Mouse (Mus musculus): ENCODE measurements at regions not wholly inside any gene's neighbourhood (a gene's known extent, or its start where the extent isn't known, plus 50 kb on each side); places are given as distances from the start of the nearest gene placed in this dataset.

- in situ Hi-C loops (cut with MboI; ENCODE audit: low pct_unique_long_range_greater_than_20kb): no loop called here
- H3K27me3 ChIP-seq: no peaks in the 10 kb centered on the region
- no peak for DNase-seq (ENCODE audit: low read depth, low spot score)
- POLR2A ChIA-PET: no interaction called here
- CTCF ChIA-PET: interaction anchor here (0.7 kb wide), 1 partner anchor 35 kb away, joined by 3 read pairs; no protein-coding TSS in a partner anchor
- ATAC-seq: no peak
- TF ChIP-seq CTCF (IDR thresholded peaks at IDR 0.05): no peak
Measured at GRCm38 (mm10) chr8:34605031-34605430, 493.5 kb upstream of the Gm10131 start.

GRCm38 (mm10) chr8:34604581-34604980 lies 493.0 kb upstream of the Gm10131 start:
- ChIA-PET POLR2A (no interaction called here), CTCF (interaction anchor here (0.7 kb wide), 1 partner anchor 36 kb away, joined by 3 read pairs; no protein-coding TSS in a partner anchor)
- ATAC-seq (no peak), DNase-seq (ENCODE audit: low read depth, low spot score) (no peak)
- in situ Hi-C loops (cut with MboI; ENCODE audit: low pct_unique_long_range_greater_than_20kb): no loop called here
- no peak for TF ChIP-seq CTCF (IDR thresholded peaks at IDR 0.05)
- H3K27me3 ChIP-seq: no peaks in the 10 kb centered on the region

- ATAC-seq: no peak
- CTCF ChIA-PET: interaction anchor here (1.0 to 1.4 kb wide), 2 partner anchors 15 to 202 kb away, joined by 3 to 4 read pairs; no protein-coding TSS in a partner anchor
Measured at GRCm38 (mm10) chr8:34601426-34601953, 490.0 kb upstream of the Gm10131 start.

GRCm38 (mm10) chr8:34600880-34601279 lies 489.3 kb upstream of the Gm10131 start:
- POLR2A ChIA-PET: no interaction called here
- in situ Hi-C loops (cut with MboI; ENCODE audit: low pct_unique_long_range_greater_than_20kb): no loop called here
- ATAC-seq (peak; percentile 85), DNase-seq (ENCODE audit: low read depth, low spot score) (peak; percentile 76)
- CTCF ChIA-PET: interaction anchor here (1.0 to 1.4 kb wide), 2 partner anchors 14 to 203 kb away, joined by 3 to 4 read pairs; no protein-coding TSS in a partner anchor
- TF ChIP-seq CTCF (IDR thresholded peaks at IDR 0.05): no peak
- no peaks in the 10 kb centered on the region for H3K27me3 ChIP-seq

More at GRCm38 (mm10) chr8:34601426-34601953, 490.0 kb upstream of the Gm10131 start:
- no peak for DNase-seq (ENCODE audit: low read depth, low spot score)
- POLR2A ChIA-PET: no interaction called here
- in situ Hi-C loops (cut with MboI; ENCODE audit: low pct_unique_long_range_greater_than_20kb): no loop called here
- no peak for TF ChIP-seq CTCF (IDR thresholded peaks at IDR 0.05)
- H3K27me3 ChIP-seq: no peaks in the 10 kb centered on the region

GRCm38 (mm10) chr8:34596593-34596992 lies 485.1 kb upstream of the Gm10131 start:
- no peak for TF ChIP-seq CTCF (IDR thresholded peaks at IDR 0.05)
- no peaks in the 10 kb centered on the region for H3K27me3 ChIP-seq
- CTCF ChIA-PET: interaction anchor here (1.1 kb wide), 1 partner anchor 22 kb away, joined by 3 read pairs; no protein-coding TSS in a partner anchor
- DNase-seq (ENCODE audit: low read depth, low spot score) (no peak), ATAC-seq (no peak)
- POLR2A ChIA-PET: no interaction called here
- in situ Hi-C loops (cut with MboI; ENCODE audit: low pct_unique_long_range_greater_than_20kb): no loop called here

GRCm38 (mm10) chr8:34590976-34591749 lies 479.6 kb upstream of the Gm10131 start:
- no peaks in the 10 kb centered on the region for H3K27me3 ChIP-seq
- no peak for ATAC-seq
- no peak for TF ChIP-seq CTCF (IDR thresholded peaks at IDR 0.05)
- in situ Hi-C loops (cut with MboI; ENCODE audit: low pct_unique_long_range_greater_than_20kb): no loop called here
- POLR2A ChIA-PET: no interaction called here
- CTCF ChIA-PET: no interaction called here
- no peak for DNase-seq (ENCODE audit: low read depth, low spot score)

- in situ Hi-C loops (cut with MboI; ENCODE audit: low pct_unique_long_range_greater_than_20kb): no loop called here
- TF ChIP-seq CTCF (IDR thresholded peaks at IDR 0.05): no peak
- ATAC-seq: no peak
- ChIA-PET POLR2A (interaction anchor here (1.0 kb wide), 1 partner anchor 32 kb away, joined by 3 read pairs; no protein-coding TSS in a partner anchor), CTCF (no interaction called here)
- no peak for DNase-seq (ENCODE audit: low read depth, low spot score)
- H3K27me3 ChIP-seq: no peaks in the 10 kb centered on the region
Measured at GRCm38 (mm10) chr8:34578043-34578442, 466.5 kb upstream of the Gm10131 start.

- ChIA-PET CTCF (interaction anchor here (1.6 to 1.7 kb wide), 2 partner anchors 11 to 36 kb away, joined by 4 read pairs; no protein-coding TSS in a partner anchor), POLR2A (interaction anchor here (1.1 kb wide), 1 partner anchor 26 kb away, joined by 3 read pairs; no protein-coding TSS in a partner anchor)
- in situ Hi-C loops (cut with MboI; ENCODE audit: low pct_unique_long_range_greater_than_20kb): no loop called here
- no peaks in the 10 kb centered on the region for H3K27me3 ChIP-seq
- DNase-seq (ENCODE audit: low read depth, low spot score) (no peak), ATAC-seq (no peak)
- no peak for TF ChIP-seq CTCF (IDR thresholded peaks at IDR 0.05)
Measured at GRCm38 (mm10) chr8:34574009-34574408, 462.5 kb upstream of the Gm10131 start.

- no peak for TF ChIP-seq CTCF (IDR thresholded peaks at IDR 0.05)
- no peak for ATAC-seq
- ChIA-PET CTCF (no interaction called here), POLR2A (no interaction called here)
- DNase-seq (ENCODE audit: low read depth, low spot score): no peak
- no peaks in the 10 kb centered on the region for H3K27me3 ChIP-seq
- in situ Hi-C loops (cut with MboI; ENCODE audit: low pct_unique_long_range_greater_than_20kb): no loop called here
Measured at GRCm38 (mm10) chr8:34573007-34573881, 461.7 kb upstream of the Gm10131 start.

- ATAC-seq: no peak
- no peak for DNase-seq (ENCODE audit: low read depth, low spot score)
- ChIA-PET CTCF (no interaction called here), POLR2A (no interaction called here)
- in situ Hi-C loops (cut with MboI; ENCODE audit: low pct_unique_long_range_greater_than_20kb): no loop called here
- H3K27me3 ChIP-seq: no peaks in the 10 kb centered on the region
- no peak for TF ChIP-seq CTCF (IDR thresholded peaks at IDR 0.05)
Measured at GRCm38 (mm10) chr8:34571736-34572135, 460.2 kb upstream of the Gm10131 start.
